Mouse (Mus musculus) kidney, embryonic 15.5 days (tissue): ENCODE measurements around the gene Rdm1. TPM values are rescaled to one million over a fixed set of nuclear protein-coding genes. Genes with fewer than 3 reads are reported as not detected.

Source experiments
- ATAC-seq: fragments of 200-750 bp; cut with Nextera tagmentation; replicated peaks from 2 replicates; pipeline ENCODE4 v1.8.0; 2017; ENCODE audit warnings: moderate TSS enrichment; ENCODE audit not compliant: low FRiP score
- H3K27ac ChIP-seq: fragments of 300-500 bp; sonication (generic); 2 replicates; pipeline ENCODE4 v1.5.1; 2015; ENCODE audit warnings: mild to moderate bottlenecking, inconsistent platforms
- H3K27me3 ChIP-seq: fragments of 300-500 bp; sonication (generic); 2 replicates; pipeline ENCODE4 v1.6.1; 2015; ENCODE audit warnings: inconsistent platforms
- H3K36me3 ChIP-seq: fragments of 300-500 bp; sonication (generic); 2 replicates; pipeline ENCODE4 v1.6.1; 2015; ENCODE audit warnings: inconsistent platforms
- H3K4me1 ChIP-seq: fragments of 300-500 bp; sonication (generic); 2 replicates; pipeline ENCODE4 v1.6.1; 2015; ENCODE audit warnings: inconsistent platforms
- H3K4me2 ChIP-seq: fragments of 300-500 bp; sonication (generic); 2 replicates; pipeline ENCODE4 v1.6.1; 2015; ENCODE audit warnings: moderate library complexity, mild to moderate bottlenecking, inconsistent platforms
- H3K4me3 ChIP-seq: fragments of 300-500 bp; sonication (generic); replicated peaks from 2 replicates; pipeline ENCODE4 v1.5.1; 2015; ENCODE audit warnings: mild to moderate bottlenecking, inconsistent platforms
- H3K9ac ChIP-seq: fragments of 300-500 bp; sonication (generic); 2 replicates; pipeline ENCODE4 v1.6.1; 2015; ENCODE audit warnings: mild to moderate bottlenecking, inconsistent platforms
- H3K9me3 ChIP-seq: fragments of 300-500 bp; sonication (generic); replicated peaks from 2 replicates; pipeline ENCODE4 v1.6.1; 2016; ENCODE audit warnings: inconsistent platforms
- WGBS: fragments of 180-500 bp; shearing (Covaris S2); methylation state at CpG from one replicate; pipeline ENCODE4 v1.1.7; 2015; ENCODE audit warnings: mixed read lengths; 5-methylcytosine and 5-hydroxymethylcytosine counted together
- polyA plus RNA-seq: library from polyadenylated mRNA; unstranded; fragments of >200 nt; fragmentation: Nextera tagmentation; extraction: Ambion mirVana; gene quantifications from 2 replicates; pipeline ENCODE4 v1.2.1, GENCODE M21; 2015

Rdm1 gene
- polyA plus RNA-seq, 1 experiment from 2014 or later, result 35.5 TPM

GRCm38 (mm10) chr11:101678770-101679169, 51.8 kb downstream of the Rdm1 start:
- peak overlapping the region; percentile 4; the same call in 1 of the 2 replicates for H3K27ac ChIP-seq
- H3K36me3 ChIP-seq, result no peaks in the 10 kb centered on the region
- WGBS, result 32% methylated on average over 5 of the region's 5 CpGs
- no peak overlapping the region for H3K4me3 ChIP-seq
- no peak for ATAC-seq
- H3K9me3 ChIP-seq, result no peaks in the 10 kb centered on the region
- H3K9ac ChIP-seq, result no peak overlapping the region
- no peak overlapping the region for H3K4me2 ChIP-seq
- peaks cover 12% of the 10 kb centered on the region; the same call in 1 of the 2 replicates for H3K4me1 ChIP-seq
- H3K27me3 ChIP-seq, result no peaks in the 10 kb centered on the region

GRCm38 (mm10) chr11:101679907-101680306, 52.9 kb downstream of the Rdm1 start:
- Histone ChIP-seq H3K9ac (no peak overlapping the region), H3K4me2 (no peak overlapping the region), H3K4me3 (no peak overlapping the region), H3K27me3 (no peaks in the 10 kb centered on the region), H3K36me3 (no peaks in the 10 kb centered on the region), H3K9me3 (no peaks in the 10 kb centered on the region), H3K27ac (no peak overlapping the region), H3K4me1 (peaks cover 15% of the 10 kb centered on the region; the same call in 1 of the 2 replicates)
- WGBS, result 32% methylated on average over 7 of the region's 7 CpGs
- no peak for ATAC-seq

GRCm38 (mm10) chr11:101680634-101681325, 53.8 kb downstream of the Rdm1 start:
- H3K27ac ChIP-seq, result no peak overlapping the region

GRCm38 (mm10) chr11:101681968-101682367, 55.0 kb downstream of the Rdm1 start:
- ATAC-seq, result no peak
- H3K9me3 ChIP-seq, result no peaks in the 10 kb centered on the region
- H3K9ac ChIP-seq, result no peak overlapping the region
- peaks cover 16% of the 10 kb centered on the region; the same call in 1 of the 2 replicates for H3K4me1 ChIP-seq
- H3K27me3 ChIP-seq, result no peaks in the 10 kb centered on the region
- no peak overlapping the region for H3K27ac ChIP-seq
- H3K4me2 ChIP-seq, result no peak overlapping the region
- WGBS, result 96% methylated on average over 1 of the region's 1 CpGs
- no peak overlapping the region for H3K4me3 ChIP-seq
- no peaks in the 10 kb centered on the region for H3K36me3 ChIP-seq

More at GRCm38 (mm10) chr11:101680634-101681325, 53.8 kb downstream of the Rdm1 start:
- 34% methylated on average over 3 of the region's 3 CpGs for WGBS
- Histone ChIP-seq H3K9ac (no peak overlapping the region), H3K4me1 (peaks cover 16% of the 10 kb centered on the region; the same call in 1 of the 2 replicates), H3K27me3 (no peaks in the 10 kb centered on the region), H3K9me3 (no peaks in the 10 kb centered on the region), H3K4me2 (no peak overlapping the region), H3K36me3 (no peaks in the 10 kb centered on the region), H3K4me3 (no peak overlapping the region)
- ATAC-seq, result no peak

GRCm38 (mm10) chr11:101682410-101682960, 55.5 kb downstream of the Rdm1 start:
- Histone ChIP-seq H3K27me3 (no peaks in the 10 kb centered on the region), H3K4me2 (no peak overlapping the region), H3K9me3 (no peaks in the 10 kb centered on the region), H3K4me1 (peaks cover 21% of the 10 kb centered on the region), H3K9ac (no peak overlapping the region), H3K27ac (no peak overlapping the region), H3K4me3 (no peak overlapping the region), H3K36me3 (no peaks in the 10 kb centered on the region)
- no peak for ATAC-seq
- 69% methylated on average over 7 of the region's 7 CpGs for WGBS

Other genes with a start within 250 kb of the Rdm1 start
- 83.0 and 87.2 TPM in 2 replicates for gene Aarsd1, start 209.6 kb upstream of the Rdm1 start, polyA plus RNA-seq
- 10.0 and 10.3 TPM in 2 replicates for gene Gm27029, start 202.4 kb upstream of the Rdm1 start, polyA plus RNA-seq
- 20.4 and 21.7 TPM in 2 replicates for gene Rundc1, start 202.1 kb upstream of the Rdm1 start, polyA plus RNA-seq
- gene Ptges3l, start 201.9 kb upstream of the Rdm1 start, polyA plus RNA-seq, result 12.3 and 12.6 TPM in 2 replicates
- 369 and 421 TPM in 2 replicates for gene Rpl27, start 184.9 kb upstream of the Rdm1 start, polyA plus RNA-seq
- 13.8 and 18.8 TPM in 2 replicates for gene Ifi35, start 178.8 kb upstream of the Rdm1 start, polyA plus RNA-seq
- 9.0 and 11.4 TPM in 2 replicates for gene Rnd2, start 162.2 kb upstream of the Rdm1 start, polyA plus RNA-seq
- gene Vat1, start 161.0 kb upstream of the Rdm1 start, polyA plus RNA-seq, result 31.8 and 37.5 TPM in 2 replicates
- 12.9 and 14.4 TPM in 2 replicates for gene Brca1, start 75.2 kb upstream of the Rdm1 start, polyA plus RNA-seq
- 74.8 and 76.4 TPM in 2 replicates for gene Nbr1, start 75.0 kb upstream of the Rdm1 start, polyA plus RNA-seq
- gene Tmem106a, start 45.0 kb upstream of the Rdm1 start, polyA plus RNA-seq, result 5.5 and 5.8 TPM in 2 replicates
- not detected in 2 replicates for gene Gm11634, start 27.9 kb upstream of the Rdm1 start, polyA plus RNA-seq
- 3.9 and 4.1 TPM in 2 replicates for gene Arl4d, start 38.3 kb downstream of the Rdm1 start, polyA plus RNA-seq
- 32.3 and 36.1 TPM in 2 replicates for gene Dhx8, start 105.7 kb downstream of the Rdm1 start, polyA plus RNA-seq
- gene Etv4, start 158.2 kb downstream of the Rdm1 start, polyA plus RNA-seq, result 59.3 and 60.2 TPM in 2 replicates